Mouse (Mus musculus) ES-E14 (cell line): ENCODE measurements at regions not wholly inside any gene's neighbourhood (a gene's known extent, or its start where the extent isn't known, plus 50 kb on each side); places are given as distances from the start of the nearest gene placed in this dataset.
A peak's percentile ranks its signal among the peaks of the same experiment; 100 is the strongest.

ENCODE experiments used
- DNase-seq: peaks from one replicate; pipeline ENCODE4 v3.0.0-alpha.2; 2013; ENCODE audit warnings: low read depth, low spot score
- H3K27ac ChIP-seq: 2 replicates; pipeline ENCODE4 v1.5.1; 2012; ENCODE audit warnings: low read depth, mild to moderate bottlenecking, low read length, moderate library complexity, mixed read lengths; ENCODE audit not compliant: poor library complexity, insufficient read depth, severe bottlenecking
- H3K36me3 ChIP-seq: 2 replicates; pipeline ENCODE4 v1.6.1; 2012; ENCODE audit warnings: mild to moderate bottlenecking, low read length, moderate library complexity, mixed read lengths; ENCODE audit not compliant: control insufficient read depth, poor library complexity, insufficient read depth, severe bottlenecking
- H3K4me1 ChIP-seq, 2 experiments: fragments of 150-350 bp in 1 of 2; sonication (generic) in 1 of 2; 2 replicates each; pipeline ENCODE4 v1.6.1; 2012; ENCODE audit warnings: low read length in 2 of 2, mild to moderate bottlenecking in 1 of 2, mixed read lengths in 1 of 2; ENCODE audit not compliant: control insufficient read depth in 2 of 2, insufficient read depth in 2 of 2, poor library complexity in 1 of 2
- H3K4me3 ChIP-seq, 2 experiments: fragments of 150-350 bp in 1 of 2; sonication (generic) in 1 of 2; 2 replicates each; pipeline ENCODE4 v1.5.1; 2012; ENCODE audit warnings: low read length in 2 of 2, low read depth in 1 of 2, mild to moderate bottlenecking in 1 of 2, mixed read lengths in 1 of 2; ENCODE audit not compliant: insufficient read depth in 1 of 2, poor library complexity in 1 of 2, severe bottlenecking in 1 of 2
- H3K9ac ChIP-seq: 2 replicates; pipeline ENCODE4 v1.6.1; 2012; ENCODE audit warnings: low read depth, mild to moderate bottlenecking, low read length, mixed read lengths; ENCODE audit not compliant: poor library complexity, insufficient read depth, severe bottlenecking
- H3K9me3 ChIP-seq: fragments of 150-350 bp; sonication (generic); 2 replicates; pipeline ENCODE4 v1.6.1; 2012; ENCODE audit warnings: low read depth, mild to moderate bottlenecking, low read length; ENCODE audit not compliant: control insufficient read depth, insufficient read depth
- CHD2 ChIP-seq: IDR thresholded peaks from 2 replicates; pipeline ENCODE4 v1.6.1; 2014; ENCODE audit warnings: mild to moderate bottlenecking, low read depth, low read length, inconsistent platforms
- HCFC1 ChIP-seq: IDR thresholded peaks from 2 replicates; pipeline ENCODE4 v1.6.1; 2012; ENCODE audit warnings: low read length, inconsistent platforms, borderline replicate concordance; ENCODE audit not compliant: insufficient read depth
- MAFK ChIP-seq: IDR thresholded peaks from 2 replicates; pipeline ENCODE4 v1.6.1; 2014; ENCODE audit warnings: mild to moderate bottlenecking, low read depth, low read length, inconsistent platforms; ENCODE audit not compliant: insufficient read depth
- ZC3H11A ChIP-seq: IDR thresholded peaks from 2 replicates; pipeline ENCODE4 v1.6.1; 2012; ENCODE audit warnings: low read depth, mild to moderate bottlenecking, inconsistent platforms, low read length, borderline replicate concordance
- ZNF384 ChIP-seq: IDR thresholded peaks from 2 replicates; pipeline ENCODE4 v1.6.1; 2012; ENCODE audit warnings: low read depth, low read length, inconsistent platforms
- in situ Hi-C, 2 experiments: fragments of 600-800 bp; cut with MboI; formaldehyde crosslinking; loops; one replicate each; pipeline ENCODE4 v1.15.1; 2025; ENCODE audit warnings: low sequenced_read_pairs in 2 of 2, inconsistent platforms in 1 of 2; ENCODE audit not compliant: unreplicated experiment in 2 of 2

DNA sequence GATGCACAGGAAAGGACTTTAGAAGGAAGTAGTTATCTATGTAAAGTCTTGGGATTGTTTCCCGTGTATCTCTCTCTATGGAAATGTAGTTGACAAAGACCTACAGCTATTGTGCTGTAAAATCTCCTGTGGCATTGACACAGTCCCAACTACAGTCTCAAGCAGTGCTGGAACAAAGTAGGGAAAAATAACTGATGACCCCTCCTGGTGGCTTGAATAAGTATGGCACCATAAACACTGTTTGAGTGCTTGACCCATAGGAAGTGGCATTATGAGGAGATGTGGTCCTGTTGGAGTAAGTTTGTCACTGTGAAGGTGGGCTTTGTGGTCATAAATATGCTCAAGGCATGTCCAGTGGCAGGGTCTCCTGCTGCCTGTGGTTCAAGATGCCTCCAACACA is 928.4 kb upstream of the Mms22l start:
- in situ Hi-C loops = no loop called here
- Histone ChIP-seq H3K9me3 (peaks cover 6% of the 10 kb centered on the region), H3K9ac (no peak overlapping the region), H3K4me1 (no peaks in the 10 kb centered on the region), H3K27ac (no peak overlapping the region), H3K4me3 (no peak overlapping the region), H3K36me3 (no peaks in the 10 kb centered on the region)
- TF ChIP-seq ZC3H11A = no peak; the same call in 1 of the 2 replicates
- TF ChIP-seq CHD2 = no peak
- TF ChIP-seq MAFK = no peak
- no peak for TF ChIP-seq HCFC1
- no peak for DNase-seq

- in situ Hi-C loops = no loop called here
- peak overlapping the region; percentile 62; the same call in 1 of the 2 replicates for H3K27ac ChIP-seq
- peak; percentile 40 for DNase-seq
- H3K9ac ChIP-seq = no peak overlapping the region
- H3K4me1 ChIP-seq = no peaks in the 10 kb centered on the region
- no peaks in the 10 kb centered on the region for H3K36me3 ChIP-seq
- H3K9me3 ChIP-seq = peaks cover 6% of the 10 kb centered on the region
- TF ChIP-seq ZNF384 (no peak), ZC3H11A (no peak), CHD2 (no peak), MAFK (peak; percentile 86), HCFC1 (no peak)
- H3K4me3 ChIP-seq = no peak overlapping the region
Measured at GRCm38 (mm10) chr4:23573013-23573412, 923.2 kb upstream of the Mms22l start.

- no peak for DNase-seq
- no peaks in the 10 kb centered on the region for H3K36me3 ChIP-seq
- no peak for TF ChIP-seq CHD2
- TF ChIP-seq HCFC1 = no peak
- no peak for TF ChIP-seq ZC3H11A
- no peak for TF ChIP-seq MAFK
- TF ChIP-seq ZNF384 = no peak
- H3K9ac ChIP-seq = no peak overlapping the region
- no peaks in the 10 kb centered on the region for H3K4me1 ChIP-seq
- in situ Hi-C loops = no loop called here
- H3K27ac ChIP-seq = no peak overlapping the region
- no peak overlapping the region for H3K4me3 ChIP-seq
- H3K9me3 ChIP-seq = no peaks in the 10 kb centered on the region
Measured at GRCm38 (mm10) chr4:23587412-23587811, 908.8 kb upstream of the Mms22l start.

- Histone ChIP-seq H3K27ac (no peak overlapping the region), H3K36me3 (no peaks in the 10 kb centered on the region), H3K9ac (no peak overlapping the region), H3K4me1 (no peaks in the 10 kb centered on the region), H3K4me3 (no peak overlapping the region), H3K9me3 (no peaks in the 10 kb centered on the region)
- in situ Hi-C loops = no loop called here
- DNase-seq = no peak
- TF ChIP-seq HCFC1 = no peak
- TF ChIP-seq ZC3H11A = no peak
Measured at GRCm38 (mm10) chr4:23590883-23591282, 905.4 kb upstream of the Mms22l start.

DNA sequence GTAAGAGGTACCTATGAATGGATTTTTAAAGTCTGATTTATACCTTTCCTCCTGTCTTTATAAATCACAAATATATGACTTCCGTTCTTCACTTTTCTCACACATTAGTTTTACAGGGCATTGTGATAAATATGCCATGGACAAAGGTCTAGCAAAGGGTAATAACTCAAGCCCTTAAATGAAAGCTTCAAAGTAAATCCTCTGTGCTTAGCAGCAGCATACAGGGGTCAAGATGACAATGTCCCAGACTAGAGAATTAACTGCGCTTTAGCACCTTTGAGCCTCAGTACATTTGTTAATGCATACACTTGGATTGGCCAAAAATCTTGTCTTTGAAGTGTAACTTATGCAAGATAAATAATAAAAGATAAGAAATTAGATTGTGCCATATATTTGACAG is 904.7 kb upstream of the Mms22l start:
- DNase-seq = no peak
- H3K4me3 ChIP-seq = no peak overlapping the region
- no peaks in the 10 kb centered on the region for H3K9me3 ChIP-seq
- H3K36me3 ChIP-seq = no peaks in the 10 kb centered on the region
- no peak overlapping the region for H3K27ac ChIP-seq
- no peaks in the 10 kb centered on the region for H3K4me1 ChIP-seq
- no peak overlapping the region for H3K9ac ChIP-seq
- TF ChIP-seq ZNF384 (no peak), ZC3H11A (no peak), MAFK (no peak), CHD2 (no peak), HCFC1 (no peak)
- in situ Hi-C loops = no loop called here
